Mouse (Mus musculus): ENCODE results near the gene Pde1a.

DNA sequence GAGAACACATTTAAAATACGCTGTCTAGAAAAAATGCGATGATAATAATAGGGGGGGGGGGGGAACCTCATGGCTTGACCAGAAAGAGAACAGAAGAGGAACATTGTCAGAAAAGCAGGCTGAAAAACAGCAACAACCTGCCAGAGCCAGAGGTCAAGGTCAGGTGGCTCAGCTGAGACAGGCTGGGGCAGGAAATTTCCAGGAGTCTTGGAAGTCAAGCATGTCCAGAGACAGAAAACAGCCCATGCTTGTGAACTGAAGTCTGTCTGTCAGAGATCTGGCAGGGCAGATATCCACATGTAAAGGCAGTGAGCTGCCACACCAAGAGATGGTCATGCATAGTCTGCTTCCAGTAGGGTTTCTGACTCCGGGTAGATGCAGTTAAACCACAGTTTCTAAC lies 147.5 kb downstream of the Pde1a start:
- TF ChIP-seq CTCF (IDR thresholded peaks at IDR 0.05; ENCODE audit: extremely low read depth, insufficient read depth, low read length) (no peak), POLR2A (IDR thresholded peaks at IDR 0.05; ENCODE audit: extremely low read depth, insufficient read depth, low read length) (no peak)
